Mouse (Mus musculus) frontal cortex, adult (tissue): ENCODE results near the gene Filip1.

Experiments
- ATAC-seq: cut with Nextera tagmentation; 2 replicates; pipeline ENCODE4 v1.9.2; 2017; ENCODE audit warnings: mild to moderate bottlenecking, moderate library complexity, mixed read lengths; ENCODE audit not compliant: low TSS enrichment

Filip1 gene

GRCm38 (mm10) chr9:79983244-79983643 lies 29.4 kb downstream of the Filip1 start:
- ATAC-seq = no peak

GRCm38 (mm10) chr9:79979274-79979673 lies 33.4 kb downstream of the Filip1 start:
- no peak for ATAC-seq

GRCm38 (mm10) chr9:79978228-79979024 lies 34.2 kb downstream of the Filip1 start:
- ATAC-seq = 0 out of 2 replicates have a peak, but pooled peaks have one; percentile 25

GRCm38 (mm10) chr9:79977549-79977971 lies 35.1 kb downstream of the Filip1 start:
- ATAC-seq = peak; percentile 93

- ATAC-seq = no peak
Measured at GRCm38 (mm10) chr9:79976789-79977188, 35.9 kb downstream of the Filip1 start.

GRCm38 (mm10) chr9:79975121-79975520 lies 37.5 kb downstream of the Filip1 start:
- ATAC-seq = no peak

- no peak for ATAC-seq
Measured at GRCm38 (mm10) chr9:79973582-79973981, 39.1 kb downstream of the Filip1 start.

GRCm38 (mm10) chr9:79972705-79973104 lies 39.9 kb downstream of the Filip1 start:
- ATAC-seq = no peak

- no peak for ATAC-seq
Measured at GRCm38 (mm10) chr9:79971619-79972018, 41.0 kb downstream of the Filip1 start.

- no peak for ATAC-seq
Measured at GRCm38 (mm10) chr9:79970659-79971118, 42.0 kb downstream of the Filip1 start.

- ATAC-seq = no peak
Measured at GRCm38 (mm10) chr9:79969544-79969943, 43.1 kb downstream of the Filip1 start.

- ATAC-seq = no peak
Measured at GRCm38 (mm10) chr9:79966711-79967487, 45.8 kb downstream of the Filip1 start.

GRCm38 (mm10) chr9:79965600-79966392 lies 46.9 kb downstream of the Filip1 start:
- 0 out of 2 replicates have a peak, but pooled peaks have one; percentile 29 for ATAC-seq

- no peak for ATAC-seq
Measured at GRCm38 (mm10) chr9:79965003-79965402, 47.6 kb downstream of the Filip1 start.

GRCm38 (mm10) chr9:79961630-79962285 lies 50.9 kb downstream of the Filip1 start:
- ATAC-seq = peak; percentile 95

- ATAC-seq = no peak
Measured at GRCm38 (mm10) chr9:79960453-79960852, 52.2 kb downstream of the Filip1 start.

GRCm38 (mm10) chr9:79958395-79958794 lies 54.3 kb downstream of the Filip1 start:
- no peak for ATAC-seq

- no peak for ATAC-seq
Measured at GRCm38 (mm10) chr9:79954944-79955343, 57.7 kb downstream of the Filip1 start.

GRCm38 (mm10) chr9:79951984-79952383 lies 60.7 kb downstream of the Filip1 start:
- ATAC-seq = no peak; the same call in 1 of the 2 replicates

GRCm38 (mm10) chr9:79951339-79951738 lies 61.3 kb downstream of the Filip1 start:
- ATAC-seq = no peak

GRCm38 (mm10) chr9:79950666-79951065 lies 62.0 kb downstream of the Filip1 start:
- no peak for ATAC-seq
